Mouse (Mus musculus): ENCODE results near the gene Tsks. TPM values are rescaled to one million over a fixed set of nuclear protein-coding genes. Genes with fewer than 3 reads are reported as not detected.
A peak's percentile ranks its signal among the peaks of the same experiment; 100 is the strongest.

Tsks gene
- polyA plus RNA-seq, 1 experiment from 2014 or later: 0.10 TPM

DNA sequence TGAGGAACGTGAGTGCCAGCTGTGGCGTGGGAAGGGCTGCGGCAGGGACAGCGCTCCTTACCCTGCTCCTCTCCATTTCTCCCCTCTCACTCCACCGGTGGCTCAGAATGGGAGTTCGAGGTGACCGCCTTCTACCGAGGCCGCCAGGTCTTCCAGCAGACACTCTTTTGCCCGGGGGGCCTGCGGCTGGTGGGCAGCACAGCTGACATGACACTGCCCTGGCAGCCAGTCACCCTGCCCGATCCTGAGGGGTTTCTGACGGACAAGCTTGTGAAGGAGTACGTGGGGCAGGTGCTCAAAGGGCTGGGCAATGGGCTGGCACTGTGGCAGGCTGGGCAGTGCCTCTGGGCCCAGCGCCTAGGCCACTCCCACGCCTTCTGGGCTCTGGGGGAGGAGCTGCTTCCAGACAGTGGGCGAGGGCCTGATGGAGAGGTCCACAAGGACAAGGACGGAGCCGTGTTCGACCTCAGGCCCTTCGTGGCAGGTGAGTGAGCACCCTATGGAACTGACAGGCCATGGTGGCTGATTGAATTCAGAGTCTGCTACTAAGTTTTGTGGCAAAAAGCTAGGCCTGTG lies 57.6 kb downstream of the Tsks start:
- no peak overlapping the region; the same call in 1 of the 2 replicates for H3K4me3 ChIP-seq (ENCODE audit: low read depth, low read length)
- ATAC-seq (replicated peaks; ENCODE audit: low FRiP score) (no peak), DNase-seq (ENCODE audit: low spot score) (no peak)
- peak overlapping the region; percentile 8; the same call in 1 of the 2 replicates for H3K27ac ChIP-seq (ENCODE audit: low read depth, low read length)
- H3K9me3 ChIP-seq (ENCODE audit: control insufficient read depth, low read length): no peaks in the 10 kb centered on the region
- no peak overlapping the region for H3K4me2 ChIP-seq
- WGBS: 88% methylated on average over 21 of the region's 21 CpGs
- H3K4me1 ChIP-seq (replicated peaks; ENCODE audit: control insufficient read depth, insufficient read depth, low read length): peaks cover 29% of the 10 kb centered on the region
- H3K36me3 ChIP-seq (ENCODE audit: control insufficient read depth, insufficient read depth, low read length): peaks cover 54% of the 10 kb centered on the region
- no peaks in the 10 kb centered on the region for H3K27me3 ChIP-seq (replicated peaks; ENCODE audit: control insufficient read depth, insufficient read depth, low read length)
- no peak overlapping the region for H3K9ac ChIP-seq (ENCODE audit: low read depth, low read length)

- DNase-seq (ENCODE audit: low spot score) (no peak), ATAC-seq (replicated peaks; ENCODE audit: low FRiP score) (no peak)
- Histone ChIP-seq H3K36me3 (ENCODE audit: control insufficient read depth, insufficient read depth, low read length) (peaks cover 70% of the 10 kb centered on the region), H3K9me3 (ENCODE audit: control insufficient read depth, low read length) (no peaks in the 10 kb centered on the region), H3K4me1 (replicated peaks; ENCODE audit: control insufficient read depth, insufficient read depth, low read length) (peaks cover 20% of the 10 kb centered on the region), H3K9ac (ENCODE audit: low read depth, low read length) (no peak overlapping the region), H3K27me3 (replicated peaks; ENCODE audit: control insufficient read depth, insufficient read depth, low read length) (no peaks in the 10 kb centered on the region), H3K27ac (ENCODE audit: low read depth, low read length) (no peak overlapping the region), H3K4me3 (ENCODE audit: low read depth, low read length) (no peak overlapping the region), H3K4me2 (no peak overlapping the region)
- 78% methylated on average over 7 of the region's 7 CpGs for WGBS
Measured at GRCm38 (mm10) chr7:45002440-45002839, 59.4 kb downstream of the Tsks start.

DNA sequence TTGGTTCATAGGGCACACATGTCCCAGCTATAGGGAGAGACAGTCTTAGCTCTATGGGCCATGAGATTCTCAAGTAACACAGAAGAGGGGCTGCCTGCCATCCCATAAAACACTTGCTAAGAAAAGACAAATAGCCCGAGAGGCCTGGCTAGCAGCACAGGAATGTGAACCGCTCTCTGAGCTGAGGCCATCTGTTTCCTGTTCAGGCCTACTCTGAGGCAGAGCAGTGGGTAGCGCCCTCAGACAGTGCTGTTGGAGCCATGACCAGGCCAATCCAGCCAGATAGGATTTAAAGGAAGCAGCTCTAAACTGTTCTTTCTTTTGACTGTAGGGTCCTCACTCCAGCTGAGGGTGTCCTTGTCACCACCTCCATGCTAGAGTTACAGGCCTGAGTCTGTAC lies 61.5 kb downstream of the Tsks start:
- no peaks in the 10 kb centered on the region for H3K9me3 ChIP-seq (ENCODE audit: control insufficient read depth, low read length)

DNA sequence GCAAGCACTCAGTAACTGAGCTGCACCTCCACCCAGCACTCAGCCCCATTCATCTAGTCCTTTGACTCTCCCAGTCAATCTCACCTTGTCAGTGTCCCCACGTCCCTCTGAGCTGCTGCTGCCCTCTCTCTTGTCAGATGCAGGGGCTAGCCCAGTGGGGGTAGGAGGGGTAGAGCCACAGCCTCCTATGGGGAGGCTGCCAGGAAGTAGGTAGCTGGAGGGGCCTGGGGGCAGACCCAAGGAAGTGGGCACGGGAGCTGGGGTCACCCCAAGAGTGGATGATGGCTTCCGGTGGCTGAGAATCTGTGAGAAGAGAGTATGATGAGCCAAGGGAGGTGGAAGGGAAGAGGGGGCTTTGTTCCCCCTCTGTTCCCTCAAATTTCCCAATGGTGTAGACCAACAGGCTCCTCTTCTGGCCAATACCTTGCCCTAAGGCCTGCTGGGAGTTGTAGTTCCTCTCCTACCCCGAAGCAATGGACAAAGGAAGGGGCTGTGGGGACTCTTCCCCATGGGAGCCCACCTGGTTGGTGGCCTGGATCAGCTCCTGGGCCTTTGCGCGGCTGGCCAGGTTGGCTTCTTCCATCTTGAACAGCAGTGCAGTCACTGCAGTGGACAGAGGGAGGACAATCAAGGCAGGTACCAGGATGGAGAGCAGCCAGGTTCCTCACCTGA lies 62.5 kb downstream of the Tsks start:
- Histone ChIP-seq H3K4me2 (no peak overlapping the region), H3K9me3 (ENCODE audit: control insufficient read depth, low read length) (no peaks in the 10 kb centered on the region), H3K36me3 (ENCODE audit: control insufficient read depth, insufficient read depth, low read length) (peaks cover 91% of the 10 kb centered on the region), H3K9ac (ENCODE audit: low read depth, low read length) (no peak overlapping the region), H3K4me3 (ENCODE audit: low read depth, low read length) (no peak overlapping the region), H3K27ac (ENCODE audit: low read depth, low read length) (no peak overlapping the region), H3K4me1 (replicated peaks; ENCODE audit: control insufficient read depth, insufficient read depth, low read length) (peaks cover 3% of the 10 kb centered on the region; the same call in 1 of the 2 replicates), H3K27me3 (replicated peaks; ENCODE audit: control insufficient read depth, insufficient read depth, low read length) (no peaks in the 10 kb centered on the region)
- ATAC-seq (replicated peaks; ENCODE audit: low FRiP score) (no peak), DNase-seq (ENCODE audit: low spot score) (no peak)
- 88% methylated on average over 6 of the region's 6 CpGs for WGBS

More for the DNA sequence above, 61.5 kb downstream of the Tsks start:
- ATAC-seq (replicated peaks; ENCODE audit: low FRiP score): no peak
- WGBS: 49% methylated on average over 3 of the region's 3 CpGs
- peaks cover 91% of the 10 kb centered on the region for H3K36me3 ChIP-seq (ENCODE audit: control insufficient read depth, insufficient read depth, low read length)
- no peak overlapping the region for H3K4me3 ChIP-seq (ENCODE audit: low read depth, low read length)
- peaks cover 5% of the 10 kb centered on the region for H3K4me1 ChIP-seq (replicated peaks; ENCODE audit: control insufficient read depth, insufficient read depth, low read length)
- no peak for DNase-seq (ENCODE audit: low spot score)
- H3K9ac ChIP-seq (ENCODE audit: low read depth, low read length): no peak overlapping the region
- no peak overlapping the region for H3K4me2 ChIP-seq
- H3K27ac ChIP-seq (ENCODE audit: low read depth, low read length): no peak overlapping the region
- H3K27me3 ChIP-seq (replicated peaks; ENCODE audit: control insufficient read depth, insufficient read depth, low read length): no peaks in the 10 kb centered on the region

- Histone ChIP-seq H3K4me1 (replicated peaks; ENCODE audit: control insufficient read depth, insufficient read depth, low read length) (no peaks in the 10 kb centered on the region), H3K4me3 (ENCODE audit: low read depth, low read length) (no peak overlapping the region), H3K4me2 (no peak overlapping the region), H3K36me3 (ENCODE audit: control insufficient read depth, insufficient read depth, low read length) (peaks cover 84% of the 10 kb centered on the region), H3K9me3 (ENCODE audit: control insufficient read depth, low read length) (no peaks in the 10 kb centered on the region), H3K9ac (ENCODE audit: low read depth, low read length) (no peak overlapping the region), H3K27ac (ENCODE audit: low read depth, low read length) (no peak overlapping the region), H3K27me3 (replicated peaks; ENCODE audit: control insufficient read depth, insufficient read depth, low read length) (no peaks in the 10 kb centered on the region)
- WGBS: 88% methylated on average over 12 of the region's 12 CpGs
- ATAC-seq (replicated peaks; ENCODE audit: low FRiP score): no peak
- no peak for DNase-seq (ENCODE audit: low spot score)
Measured at GRCm38 (mm10) chr7:45006503-45006902, 63.5 kb downstream of the Tsks start.

DNA sequence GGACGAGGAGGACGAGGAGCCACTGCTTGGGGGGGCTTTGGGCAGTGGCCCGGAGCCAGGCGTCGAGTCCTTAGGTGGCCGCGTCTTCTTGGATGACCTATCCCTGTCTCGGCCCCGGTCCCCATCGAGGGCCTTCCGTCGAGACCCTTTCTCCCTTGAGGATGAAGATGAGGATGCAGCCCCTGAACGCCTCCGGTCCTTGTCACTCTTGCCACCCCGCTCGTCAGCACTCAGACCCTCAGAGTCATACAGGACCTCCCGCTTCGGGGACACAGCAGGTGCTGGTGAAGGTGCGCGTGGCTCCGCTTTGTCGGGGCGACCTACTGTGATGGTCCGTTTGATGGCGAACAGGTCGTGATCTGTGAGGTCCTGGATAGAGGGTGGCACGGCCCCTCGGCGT lies 64.1 kb downstream of the Tsks start:
- Histone ChIP-seq H3K4me2 (no peak overlapping the region), H3K27me3 (replicated peaks; ENCODE audit: control insufficient read depth, insufficient read depth, low read length) (no peaks in the 10 kb centered on the region), H3K36me3 (ENCODE audit: control insufficient read depth, insufficient read depth, low read length) (peaks cover 84% of the 10 kb centered on the region), H3K27ac (ENCODE audit: low read depth, low read length) (no peak overlapping the region), H3K9ac (ENCODE audit: low read depth, low read length) (no peak overlapping the region), H3K9me3 (ENCODE audit: control insufficient read depth, low read length) (no peaks in the 10 kb centered on the region), H3K4me3 (ENCODE audit: low read depth, low read length) (no peak overlapping the region), H3K4me1 (replicated peaks; ENCODE audit: control insufficient read depth, insufficient read depth, low read length) (no peaks in the 10 kb centered on the region)
- DNase-seq (ENCODE audit: low spot score): no peak
- 95% methylated on average over 29 of the region's 29 CpGs for WGBS
- ATAC-seq (replicated peaks; ENCODE audit: low FRiP score): no peak

Other genes with a start within 250 kb of the Tsks start
- gene Izumo2, start 234.5 kb upstream of the Tsks start, polyA plus RNA-seq (2014; fragmentation: Nextera tagmentation; extraction: Ambion mirVana): not detected in 2 replicates
- 36.4 and 39.2 TPM in 2 replicates for gene Vrk3, start 194.8 kb upstream of the Tsks start, polyA plus RNA-seq (2014; fragmentation: Nextera tagmentation; extraction: Ambion mirVana)
- 2.7 TPM in 2 replicates for gene Zfp473, start 192.2 kb upstream of the Tsks start, polyA plus RNA-seq (2014; fragmentation: Nextera tagmentation; extraction: Ambion mirVana)
- gene Nup62, start 127.1 kb upstream of the Tsks start, polyA plus RNA-seq (2014; fragmentation: Nextera tagmentation; extraction: Ambion mirVana): 85.7 and 91.4 TPM in 2 replicates
- 1.3 and 2.9 TPM in 2 replicates for gene Il4i1, start 126.8 kb upstream of the Tsks start, polyA plus RNA-seq (2014; fragmentation: Nextera tagmentation; extraction: Ambion mirVana)
- 3.9 and 4.2 TPM in 2 replicates for gene Atf5, start 126.5 kb upstream of the Tsks start, polyA plus RNA-seq (2014; fragmentation: Nextera tagmentation; extraction: Ambion mirVana)
- 46.5 and 53.9 TPM in 2 replicates for gene Akt1s1, start 94.2 kb upstream of the Tsks start, polyA plus RNA-seq (2014; fragmentation: Nextera tagmentation; extraction: Ambion mirVana)
- 50.5 and 53.3 TPM in 2 replicates for gene Tbc1d17, start 94.1 kb upstream of the Tsks start, polyA plus RNA-seq (2014; fragmentation: Nextera tagmentation; extraction: Ambion mirVana)
- gene Pnkp, start 86.1 kb upstream of the Tsks start, polyA plus RNA-seq (2014; fragmentation: Nextera tagmentation; extraction: Ambion mirVana): 30.9 and 32.5 TPM in 2 replicates
- gene Ptov1, start 73.4 kb upstream of the Tsks start, polyA plus RNA-seq (2014; fragmentation: Nextera tagmentation; extraction: Ambion mirVana): 162 and 164 TPM in 2 replicates
- 66.8 and 72.5 TPM in 2 replicates for gene Med25, start 50.5 kb upstream of the Tsks start, polyA plus RNA-seq (2014; fragmentation: Nextera tagmentation; extraction: Ambion mirVana)
- 15.5 and 17.6 TPM in 2 replicates for gene Fuz, start 47.1 kb upstream of the Tsks start, polyA plus RNA-seq (2014; fragmentation: Nextera tagmentation; extraction: Ambion mirVana)
- gene Ap2a1, start 13.7 kb upstream of the Tsks start, polyA plus RNA-seq (2014; fragmentation: Nextera tagmentation; extraction: Ambion mirVana): 100 and 111 TPM in 2 replicates
- 8.2 and 8.5 TPM in 2 replicates for gene Cpt1c, start 31.6 kb downstream of the Tsks start, polyA plus RNA-seq (2014; fragmentation: Nextera tagmentation; extraction: Ambion mirVana)
- gene Prmt1, start 43.4 kb downstream of the Tsks start, polyA plus RNA-seq (2014; fragmentation: Nextera tagmentation; extraction: Ambion mirVana): 175 and 186 TPM in 2 replicates
- 76.2 and 88.4 TPM in 2 replicates for gene Irf3, start 54.4 kb downstream of the Tsks start, polyA plus RNA-seq (2014; fragmentation: Nextera tagmentation; extraction: Ambion mirVana)
- 39.6 and 41.1 TPM in 2 replicates for gene Bcl2l12, start 55.5 kb downstream of the Tsks start, polyA plus RNA-seq (2014; fragmentation: Nextera tagmentation; extraction: Ambion mirVana)
- gene Scaf1, start 73.2 kb downstream of the Tsks start, polyA plus RNA-seq (2014; fragmentation: Nextera tagmentation; extraction: Ambion mirVana): 37.5 and 40.1 TPM in 2 replicates
- gene Rras, start 74.8 kb downstream of the Tsks start, polyA plus RNA-seq (2014; fragmentation: Nextera tagmentation; extraction: Ambion mirVana): 19.3 and 21.6 TPM in 2 replicates
- gene Prr12, start 109.7 kb downstream of the Tsks start, polyA plus RNA-seq (2014; fragmentation: Nextera tagmentation; extraction: Ambion mirVana): 7.3 and 8.7 TPM in 2 replicates
- gene Nosip, start 119.2 kb downstream of the Tsks start, polyA plus RNA-seq (2014; fragmentation: Nextera tagmentation; extraction: Ambion mirVana): 60.9 and 63.0 TPM in 2 replicates
- gene Prrg2, start 119.5 kb downstream of the Tsks start, polyA plus RNA-seq (2014; fragmentation: Nextera tagmentation; extraction: Ambion mirVana): 12.0 and 12.4 TPM in 2 replicates
- gene Rcn3, start 149.0 kb downstream of the Tsks start, polyA plus RNA-seq (2014; fragmentation: Nextera tagmentation; extraction: Ambion mirVana): 146 and 163 TPM in 2 replicates
- 33.2 and 33.8 TPM in 2 replicates for gene Fcgrt, start 160.6 kb downstream of the Tsks start, polyA plus RNA-seq (2014; fragmentation: Nextera tagmentation; extraction: Ambion mirVana)
- gene Rps11, start 181.2 kb downstream of the Tsks start, polyA plus RNA-seq (2014; fragmentation: Nextera tagmentation; extraction: Ambion mirVana): 2,085 and 2,209 TPM in 2 replicates
- gene Rpl13a, start 185.6 kb downstream of the Tsks start, polyA plus RNA-seq (2014; fragmentation: Nextera tagmentation; extraction: Ambion mirVana): 1,710 and 1,879 TPM in 2 replicates
- 0.41 and 1.1 TPM in 2 replicates for gene Gm45713, start 193.0 kb downstream of the Tsks start, polyA plus RNA-seq (2014; fragmentation: Nextera tagmentation; extraction: Ambion mirVana)
- 9.7 and 10.5 TPM in 2 replicates for gene Flt3l, start 193.2 kb downstream of the Tsks start, polyA plus RNA-seq (2014; fragmentation: Nextera tagmentation; extraction: Ambion mirVana)
- 86.2 and 87.7 TPM in 2 replicates for gene Pih1d1, start 211.1 kb downstream of the Tsks start, polyA plus RNA-seq (2014; fragmentation: Nextera tagmentation; extraction: Ambion mirVana)
- 56.0 and 60.6 TPM in 2 replicates for gene Aldh16a1, start 211.4 kb downstream of the Tsks start, polyA plus RNA-seq (2014; fragmentation: Nextera tagmentation; extraction: Ambion mirVana)
- 0.57 and 0.74 TPM in 2 replicates for gene Slc17a7, start 220.7 kb downstream of the Tsks start, polyA plus RNA-seq (2014; fragmentation: Nextera tagmentation; extraction: Ambion mirVana)
- gene Gfy, start 236.4 kb downstream of the Tsks start, polyA plus RNA-seq (2014; fragmentation: Nextera tagmentation; extraction: Ambion mirVana): not detected in 2 replicates
- gene Pth2, start 237.8 kb downstream of the Tsks start, polyA plus RNA-seq (2014; fragmentation: Nextera tagmentation; extraction: Ambion mirVana): not detected in 2 replicates

Measured in liver, embryonic 11.5 days (tissue).